Mouse (Mus musculus) WW6 (cell line): ENCODE results near the gene Itpr3.

Experiments
- DNase-seq: peaks from one replicate; pipeline ENCODE4 v3.0.0-alpha.2; 2013; ENCODE audit warnings: low read depth, low spot score

The Itpr3 gene

GRCm38 (mm10) chr17:27119540-27119895 lies 62.4 kb downstream of the Itpr3 start:
- no peak for DNase-seq

GRCm38 (mm10) chr17:27119954-27120353 lies 62.9 kb downstream of the Itpr3 start:
- no peak for DNase-seq

GRCm38 (mm10) chr17:27120561-27121024 lies 63.5 kb downstream of the Itpr3 start:
- DNase-seq: peak; percentile 59

- no peak for DNase-seq
Observed at GRCm38 (mm10) chr17:27121266-27121665, 64.2 kb downstream of the Itpr3 start.

- DNase-seq: no peak
Observed at GRCm38 (mm10) chr17:27121781-27122180, 64.7 kb downstream of the Itpr3 start.

GRCm38 (mm10) chr17:27122701-27123100 lies 65.6 kb downstream of the Itpr3 start:
- no peak for DNase-seq

- DNase-seq: no peak
Observed at GRCm38 (mm10) chr17:27123103-27123502, 66.0 kb downstream of the Itpr3 start.

GRCm38 (mm10) chr17:27123813-27124375 lies 66.8 kb downstream of the Itpr3 start:
- no peak for DNase-seq

GRCm38 (mm10) chr17:27125185-27125584 lies 68.1 kb downstream of the Itpr3 start:
- DNase-seq: peak; percentile 53

GRCm38 (mm10) chr17:27125669-27126202 lies 68.6 kb downstream of the Itpr3 start:
- DNase-seq: no peak

GRCm38 (mm10) chr17:27126974-27127373 lies 69.9 kb downstream of the Itpr3 start:
- no peak for DNase-seq

GRCm38 (mm10) chr17:27128189-27128588 lies 71.1 kb downstream of the Itpr3 start:
- no peak for DNase-seq

- DNase-seq: no peak
Observed at GRCm38 (mm10) chr17:27129291-27129690, 72.2 kb downstream of the Itpr3 start.

- DNase-seq: no peak
Observed at GRCm38 (mm10) chr17:27129819-27130218, 72.7 kb downstream of the Itpr3 start.

GRCm38 (mm10) chr17:27130246-27130645 lies 73.1 kb downstream of the Itpr3 start:
- no peak for DNase-seq

- no peak for DNase-seq
Observed at GRCm38 (mm10) chr17:27131240-27131665, 74.1 kb downstream of the Itpr3 start.

GRCm38 (mm10) chr17:27132238-27132637 lies 75.1 kb downstream of the Itpr3 start:
- no peak for DNase-seq

GRCm38 (mm10) chr17:27133551-27134141 lies 76.5 kb downstream of the Itpr3 start, which contains the start of gene Uqcc2:
Uqcc2 (minus strand) TSS chr17:27133916.
- peak; percentile 95 for DNase-seq

- no peak for DNase-seq
Observed at GRCm38 (mm10) chr17:27134187-27134586, 77.1 kb downstream of the Itpr3 start.

- no peak for DNase-seq
Observed at GRCm38 (mm10) chr17:27134715-27135114, 77.6 kb downstream of the Itpr3 start.

GRCm38 (mm10) chr17:27138396-27138795 lies 81.3 kb downstream of the Itpr3 start:
- no peak for DNase-seq

GRCm38 (mm10) chr17:27139304-27139703 lies 82.2 kb downstream of the Itpr3 start:
- no peak for DNase-seq

GRCm38 (mm10) chr17:27140262-27140661 lies 83.2 kb downstream of the Itpr3 start:
- DNase-seq: no peak
